Mouse (Mus musculus): Measurements from ENCODE around the gene Uba3.
A peak's percentile ranks its signal among the peaks of the same experiment; 100 is the strongest.

Uba3 gene

DNA sequence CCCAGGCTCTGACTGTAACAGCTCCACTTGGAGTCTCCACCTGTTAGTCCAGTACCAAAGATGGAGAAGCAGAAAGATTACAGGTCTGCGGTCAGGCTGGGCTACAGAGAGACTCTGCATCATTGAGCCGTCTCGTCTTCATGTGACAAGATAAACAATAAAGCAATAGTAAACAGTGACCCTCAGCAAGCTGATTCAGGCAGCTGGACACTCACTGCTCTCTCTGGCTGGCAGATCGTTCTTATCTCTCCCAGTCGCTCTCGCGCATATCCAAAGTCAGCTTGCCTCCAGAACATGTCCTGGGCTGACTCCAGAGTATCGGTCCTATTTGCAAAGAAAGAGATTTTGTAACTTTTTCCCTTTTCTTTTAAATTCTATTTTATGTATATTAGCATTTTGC lies 62.8 kb downstream of the Uba3 start:
- peak; percentile 37 to 80 for DNase-seq (ENCODE audit: inconsistent age in 2 of 2, low spot score in 1 of 2)

DNA sequence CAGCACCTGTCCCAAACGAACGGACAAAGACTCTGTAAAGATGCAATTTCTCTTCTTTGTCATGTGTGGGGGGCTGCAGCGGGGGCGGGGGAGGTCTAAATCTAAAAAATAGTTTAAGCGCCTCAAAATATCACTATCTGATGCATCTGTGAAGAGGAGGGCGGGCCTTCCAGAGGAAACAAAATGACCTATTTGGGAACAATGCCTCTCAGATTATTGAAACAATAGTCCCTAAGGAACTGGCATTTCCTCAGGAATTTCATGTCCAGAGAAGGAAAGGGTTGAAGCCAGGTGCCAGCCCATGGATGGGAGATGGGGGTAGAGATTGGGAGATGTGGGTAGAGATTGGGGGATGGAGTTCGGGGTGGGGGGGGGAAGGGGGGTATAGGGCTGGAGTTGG lies 63.6 kb downstream of the Uba3 start:
- DNase-seq (ENCODE audit: inconsistent age in 2 of 2, low spot score in 1 of 2) = peak in 1 of 2 experiments; percentile 30

All from adrenal gland, adult (tissue).